In the genomic region with DNA sequence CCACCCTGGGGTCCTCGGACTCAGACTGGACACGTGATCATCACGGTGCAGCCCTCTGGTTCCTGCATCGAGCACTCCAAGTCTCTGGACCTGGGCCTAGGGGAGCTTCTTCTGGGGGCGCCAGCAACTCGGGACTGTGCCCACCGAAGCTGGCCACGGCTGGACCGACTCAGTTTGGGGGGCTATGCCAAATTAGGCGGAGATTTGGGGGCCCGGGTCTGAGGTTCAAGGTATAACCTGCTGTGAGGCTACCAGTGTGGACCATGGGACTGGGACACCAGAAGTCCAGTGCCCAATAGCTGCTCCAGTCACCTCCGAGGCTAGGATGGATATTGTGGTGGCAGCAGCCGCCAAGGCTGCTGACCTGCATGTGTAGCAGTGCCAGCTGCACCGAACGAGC, we compare ENCODE assay signal across 9 mouse cellular contexts. TPM values are rescaled to one million over a fixed set of nuclear protein-coding genes. Genes with fewer than 3 reads are reported as not detected.
DNase-seq lines count a peak whose midpoint lies in the region; ATAC-seq and TF ChIP-seq lines count a peak whose summit lies in the region.
"Had no signal": no experiment of that assay in that cellular context is flagged by ENCODE, and none has a peak within 500 bp of the region (broad histone marks: within the 10 kb centered on the region; RNA-seq: fewer than 3 reads in every experiment).

No protein-coding gene starts in this region.

- H3K4me2 ChIP-seq in forebrain, embryonic 16.5 days (ENCODE audit: low read length): no peak overlapping the region
- H3K4me2 ChIP-seq in heart, postnatal 0 days (ENCODE audit: low read depth, low read length): peak overlapping the region; percentile 89
- peak overlapping the region; percentile 69 for H3K4me2 ChIP-seq in liver, embryonic 15.5 days

- ATAC-seq in forebrain, embryonic 16.5 days: no peak
- no peak for ATAC-seq in heart, postnatal 0 days (ENCODE audit: insufficient read depth, low read depth)
- ATAC-seq in liver, embryonic 15.5 days (ENCODE audit: insufficient read depth): no peak; the same call in 1 of the 2 replicates
- ATAC-seq: activated CD4-positive, CD25-positive, alpha-beta regulatory T cell, adult 4 months had no signal

- no peak for TF ChIP-seq EP300 in heart, postnatal 0 days (IDR thresholded peaks at IDR 0.05; ENCODE audit: low read depth)

- TF ChIP-seq CTCF in E14TG2a.4 (conservative IDR thresholded peaks at IDR 0.05; ENCODE audit: low read length): no peak
- TF ChIP-seq CTCF in heart, postnatal 0 days (IDR thresholded peaks at IDR 0.05; ENCODE audit: low read depth): no peak

- peak overlapping the region; percentile 83; the same call in 1 of the 2 replicates for H3K27ac ChIP-seq in forebrain, embryonic 10.5 days
- H3K27ac ChIP-seq in forebrain, embryonic 16.5 days (ENCODE audit: low read length): no peak overlapping the region
- H3K27ac ChIP-seq in heart, postnatal 0 days (ENCODE audit: low read depth): no peak overlapping the region
- no peak overlapping the region for H3K27ac ChIP-seq in liver, embryonic 15.5 days (replicated peaks)

- H3K4me1 ChIP-seq in forebrain, embryonic 10.5 days: peaks cover 85% of the 10 kb centered on the region
- peaks cover 25% of the 10 kb centered on the region for H3K4me1 ChIP-seq in forebrain, embryonic 16.5 days (replicated peaks; ENCODE audit: control insufficient read depth, insufficient read depth, low read length)
- peaks cover 46% of the 10 kb centered on the region for H3K4me1 ChIP-seq in E14TG2a.4 (replicated peaks; ENCODE audit: low read depth, low read length)
- peaks cover 18% of the 10 kb centered on the region for H3K4me1 ChIP-seq in heart, postnatal 0 days (ENCODE audit: control insufficient read depth, insufficient read depth)
- H3K4me1 ChIP-seq in liver, embryonic 15.5 days (replicated peaks): peaks cover 55% of the 10 kb centered on the region

- 60% methylated on average over 15 of the region's 15 CpGs for WGBS in forebrain, embryonic 10.5 days
- WGBS in forebrain, embryonic 16.5 days: 62% methylated on average over 15 of the region's 15 CpGs
- WGBS in heart, postnatal 0 days: 66% methylated on average over 15 of the region's 15 CpGs
- 65% methylated on average over 15 of the region's 15 CpGs for WGBS in liver, embryonic 15.5 days (ENCODE audit: insufficient replicate concordance)

- H3K9ac ChIP-seq in forebrain, embryonic 16.5 days (replicated peaks; ENCODE audit: low read depth, low read length): no peak overlapping the region
- H3K9ac ChIP-seq in heart, postnatal 0 days (replicated peaks; ENCODE audit: low read depth, low read length): no peak overlapping the region
- no peak overlapping the region for H3K9ac ChIP-seq in liver, embryonic 15.5 days

- no peak for DNase-seq in forebrain, embryonic 10.5 days (ENCODE audit: extremely low spot score, low spot score)
- no peak for DNase-seq in heart, postnatal 0 days (ENCODE audit: low spot score)
- DNase-seq in spleen, adult 12 weeks (ENCODE audit: low spot score): no peak
- DNase-seq in embryo, embryonic 11 days: no peak
- no peak for DNase-seq in retina, postnatal 1 day

- H3K27me3 ChIP-seq in forebrain, embryonic 10.5 days (ENCODE audit: poor library complexity, severe bottlenecking): peaks cover 89% of the 10 kb centered on the region
- peaks cover 57% of the 10 kb centered on the region for H3K27me3 ChIP-seq in forebrain, embryonic 16.5 days (replicated peaks; ENCODE audit: control insufficient read depth, insufficient read depth, low read length)
- H3K27me3 ChIP-seq in E14TG2a.4 (ENCODE audit: insufficient read depth, low read length): peaks cover 76% of the 10 kb centered on the region
- H3K27me3 ChIP-seq in heart, postnatal 0 days (ENCODE audit: control insufficient read depth, insufficient read depth, low read length): peaks cover 9% of the 10 kb centered on the region; the same call in 1 of the 2 replicates
- peaks cover 75% of the 10 kb centered on the region for H3K27me3 ChIP-seq in liver, embryonic 15.5 days

- H3K9me3 ChIP-seq in forebrain, embryonic 10.5 days: no peaks in the 10 kb centered on the region
- H3K9me3 ChIP-seq in forebrain, embryonic 16.5 days (ENCODE audit: control insufficient read depth, low read length): no peaks in the 10 kb centered on the region
- H3K9me3 ChIP-seq in E14TG2a.4 (ENCODE audit: low read length): no peaks in the 10 kb centered on the region
- no peaks in the 10 kb centered on the region for H3K9me3 ChIP-seq in heart, postnatal 0 days (replicated peaks; ENCODE audit: control insufficient read depth, low read length)
- no peaks in the 10 kb centered on the region for H3K9me3 ChIP-seq in liver, embryonic 15.5 days (replicated peaks)

- peaks cover 51% of the 10 kb centered on the region for H3K36me3 ChIP-seq in forebrain, embryonic 10.5 days (replicated peaks)
- H3K36me3 ChIP-seq in forebrain, embryonic 16.5 days (ENCODE audit: control insufficient read depth, insufficient read depth): peaks cover 6% of the 10 kb centered on the region; the same call in 1 of the 2 replicates
- peaks cover 26% of the 10 kb centered on the region for H3K36me3 ChIP-seq in E14TG2a.4 (ENCODE audit: insufficient read depth, low read length)
- peaks cover 18% of the 10 kb centered on the region; the same call in 1 of the 2 replicates for H3K36me3 ChIP-seq in heart, postnatal 0 days (replicated peaks; ENCODE audit: control insufficient read depth, insufficient read depth, low read length)
- H3K36me3 ChIP-seq in liver, embryonic 15.5 days (replicated peaks): peaks cover 54% of the 10 kb centered on the region

- peak overlapping the region; percentile 63 for H3K4me3 ChIP-seq in forebrain, embryonic 10.5 days
- no peak overlapping the region for H3K4me3 ChIP-seq in forebrain, embryonic 16.5 days (replicated peaks; ENCODE audit: low read length)
- H3K4me3 ChIP-seq in E14TG2a.4 (replicated peaks; ENCODE audit: low read length): peak overlapping the region; percentile 76
- H3K4me3 ChIP-seq in heart, postnatal 0 days (ENCODE audit: low read depth, low read length): peak overlapping the region; percentile 64
- peak overlapping the region; percentile 54 for H3K4me3 ChIP-seq in liver, embryonic 15.5 days (replicated peaks)

RNA-seq across cellular contexts. Expression of gene Tmem200b, which starts 0.8 kb away (rescaled TPM):
- polyA plus RNA-seq in forebrain, embryonic 10.5 days (2016; fragmentation: Nextera tagmentation; extraction: Ambion mirVana): 0.84 and 1.7 TPM in 2 replicates
- polyA plus RNA-seq in forebrain, embryonic 16.5 days (2015; fragmentation: Nextera tagmentation; extraction: Ambion mirVana): not detected in 2 replicates
- total RNA-seq in heart, postnatal 0 days (2014; rRNA removed; ENCODE audit: low replicate concordance): 16.0 and 23.5 TPM in 2 replicates
- 0.60 and 0.97 TPM in 2 replicates for polyA plus RNA-seq in heart, postnatal 0 days (2015; fragmentation: Nextera tagmentation; extraction: Ambion mirVana)
- polyA plus RNA-seq in liver, embryonic 15.5 days (2015; fragmentation: Nextera tagmentation; extraction: Ambion mirVana): 0.26 and 0.28 TPM in 2 replicates
- polyA plus RNA-seq: activated CD4-positive, CD25-positive, alpha-beta regulatory T cell, adult 4 months had no signal

RNA-seq across cellular contexts. Expression of gene Srsf4, which starts 49.0 kb away (rescaled TPM):
- 152 and 155 TPM in 2 replicates for polyA plus RNA-seq in forebrain, embryonic 10.5 days (2016; fragmentation: Nextera tagmentation; extraction: Ambion mirVana)
- polyA plus RNA-seq in forebrain, embryonic 16.5 days (2015; fragmentation: Nextera tagmentation; extraction: Ambion mirVana): 143 and 156 TPM in 2 replicates
- total RNA-seq in heart, postnatal 0 days (2014; rRNA removed; ENCODE audit: low replicate concordance): 14.3 and 17.1 TPM in 2 replicates
- 40.7 and 42.0 TPM in 2 replicates for polyA plus RNA-seq in heart, postnatal 0 days (2015; fragmentation: Nextera tagmentation; extraction: Ambion mirVana)
- 58.4 and 61.1 TPM in 2 replicates for polyA plus RNA-seq in liver, embryonic 15.5 days (2015; fragmentation: Nextera tagmentation; extraction: Ambion mirVana)
